In the genomic region with DNA sequence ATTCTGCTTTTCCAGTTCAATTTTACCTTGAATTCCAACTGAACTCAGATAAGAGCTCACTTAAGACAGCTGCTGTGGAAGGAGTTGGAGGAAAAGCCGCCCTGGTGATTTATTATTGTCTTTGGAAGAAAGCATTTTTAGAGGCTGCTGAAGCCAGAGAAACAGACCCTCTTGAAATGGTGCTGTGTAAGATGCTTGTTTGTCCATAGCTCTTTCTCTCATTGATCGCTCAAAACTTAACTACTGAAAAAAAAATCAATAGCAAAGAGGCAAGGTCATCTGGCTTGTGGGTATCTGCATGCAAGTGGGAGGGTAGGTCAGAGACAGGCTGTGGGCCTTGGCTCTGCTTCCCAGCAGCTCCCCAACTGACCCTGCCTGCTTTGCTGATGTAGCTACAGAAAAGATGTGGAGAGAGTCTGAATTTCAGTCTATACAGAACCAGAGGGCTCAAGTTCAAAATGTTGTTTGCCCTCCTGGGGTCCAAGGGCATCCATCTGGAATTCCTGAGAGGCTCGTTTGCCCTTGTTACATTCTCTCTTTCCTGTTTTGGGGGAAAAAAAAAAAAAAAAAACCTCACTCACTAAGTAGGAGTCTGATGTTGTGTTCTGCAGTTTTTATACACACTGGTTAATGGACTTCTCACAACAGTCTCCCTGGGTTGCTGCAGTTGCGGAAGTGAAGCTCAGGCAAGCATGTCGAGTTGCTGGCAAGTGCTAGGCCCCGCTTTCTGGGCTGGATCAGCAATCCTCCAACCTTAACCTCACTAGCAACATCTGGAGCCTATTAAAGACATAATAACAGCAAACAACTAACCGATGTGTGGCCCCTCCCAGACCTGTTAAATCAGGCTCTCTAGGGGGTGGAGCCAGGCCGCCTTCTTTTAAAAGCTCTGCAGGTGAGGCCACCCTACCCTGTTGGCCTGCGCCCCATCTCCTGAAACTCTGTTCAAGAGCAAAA, we compare ENCODE assay signal across 9 mouse cellular contexts.
DNase-seq lines count a peak whose midpoint lies in the region; ATAC-seq and TF ChIP-seq lines count a peak whose summit lies in the region.
"Had no signal": no experiment of that assay in that cellular context is flagged by ENCODE, and none has a peak within 500 bp of the region (broad histone marks: within the 10 kb centered on the region; RNA-seq: fewer than 3 reads in every experiment).

No protein-coding gene starts in this region.

- H3K4me3 ChIP-seq in midbrain, embryonic 11.5 days (ENCODE audit: low read depth, low read length) = no peak overlapping the region
- H3K4me3 ChIP-seq in midbrain, embryonic 13.5 days (replicated peaks) = no peak overlapping the region
- H3K4me3 ChIP-seq in small intestine, adult 2 months (ENCODE audit: low read depth, low read length) = no peak overlapping the region

- 64% methylated on average over 9 of the region's 9 CpGs for WGBS in midbrain, embryonic 11.5 days
- 69% methylated on average over 9 of the region's 9 CpGs for WGBS in midbrain, embryonic 13.5 days
- 45% methylated on average over 9 of the region's 9 CpGs for WGBS in small intestine, adult 2 months

- no peak for TF ChIP-seq CTCF in small intestine, adult 2 months (IDR thresholded peaks at IDR 0.05; ENCODE audit: extremely low read depth, insufficient read length, insufficient replicate concordance, low read depth, low read length)

- H3K27ac ChIP-seq in midbrain, embryonic 11.5 days (ENCODE audit: low read depth, low read length) = no peak overlapping the region
- H3K27ac ChIP-seq in midbrain, embryonic 13.5 days = no peak overlapping the region
- peak overlapping the region; percentile 78 for H3K27ac ChIP-seq in small intestine, adult 2 months (ENCODE audit: insufficient read depth, low read depth, low read length)

- no peak overlapping the region for H3K4me2 ChIP-seq in midbrain, embryonic 11.5 days
- H3K4me2 ChIP-seq in midbrain, embryonic 13.5 days (replicated peaks) = no peak overlapping the region

- peaks cover 6% of the 10 kb centered on the region for H3K4me1 ChIP-seq in midbrain, embryonic 11.5 days (ENCODE audit: control insufficient read depth, insufficient read depth, low read length)
- H3K4me1 ChIP-seq in midbrain, embryonic 13.5 days (replicated peaks) = peaks cover 18% of the 10 kb centered on the region
- peaks cover 23% of the 10 kb centered on the region for H3K4me1 ChIP-seq in small intestine, adult 2 months (ENCODE audit: control insufficient read depth, insufficient read depth, insufficient read length, low read length)

- H3K27me3 ChIP-seq in midbrain, embryonic 11.5 days (ENCODE audit: control insufficient read depth, insufficient read depth, low read length) = peaks cover 9% of the 10 kb centered on the region; the same call in 1 of the 2 replicates
- H3K27me3 ChIP-seq in midbrain, embryonic 13.5 days = peaks cover 37% of the 10 kb centered on the region
- no peaks in the 10 kb centered on the region for H3K27me3 ChIP-seq in small intestine, adult 2 months (ENCODE audit: control insufficient read depth, insufficient read depth, low read length)

- DNase-seq in midbrain, embryonic 11.5 days (ENCODE audit: low spot score, missing footprints) = peak; percentile 82
- DNase-seq in forelimb bud, embryonic 11.5 days (ENCODE audit: low read depth, low spot score) = peak; percentile 88
- DNase-seq in kidney, postnatal 36 days = peak; percentile 66 to 71
- no peak for DNase-seq in layer of hippocampus, postnatal 36 days
- no peak for DNase-seq in c-Kit-positive CD71-positive TER-119-positive erythroid progenitor cells, embryonic 14.5 days (ENCODE audit: low spot score)
- no peak for DNase-seq in retina, embryonic 14.5 days (ENCODE audit: low spot score)
- DNase-seq: cerebellum, adult 8-10 months had no signal

- TF ChIP-seq POLR2A in small intestine, adult 2 months (IDR thresholded peaks at IDR 0.05; ENCODE audit: low read depth, low read length) = no peak

- no peaks in the 10 kb centered on the region for H3K9me3 ChIP-seq in midbrain, embryonic 11.5 days (ENCODE audit: control insufficient read depth, low read length)
- H3K9me3 ChIP-seq in midbrain, embryonic 13.5 days = no peaks in the 10 kb centered on the region

- ATAC-seq in midbrain, embryonic 11.5 days (ENCODE audit: low FRiP score) = no peak
- ATAC-seq in midbrain, embryonic 13.5 days = no peak

- H3K9ac ChIP-seq in midbrain, embryonic 11.5 days (ENCODE audit: low read length) = no peak overlapping the region
- no peak overlapping the region for H3K9ac ChIP-seq in midbrain, embryonic 13.5 days (replicated peaks)

- H3K36me3 ChIP-seq in midbrain, embryonic 11.5 days (ENCODE audit: control insufficient read depth, insufficient read depth, low read length) = no peaks in the 10 kb centered on the region
- H3K36me3 ChIP-seq in midbrain, embryonic 13.5 days = no peaks in the 10 kb centered on the region
- H3K36me3 ChIP-seq in small intestine, adult 2 months (ENCODE audit: control insufficient read depth, insufficient read depth, low read length) = no peaks in the 10 kb centered on the region

Comparison
In these comparisons a context has a peak if more than half of its experiments do, and no peak if none do; other contexts are left out.
1. DNase-seq: peak in midbrain, embryonic 11.5 days (single experiment), forelimb bud, embryonic 11.5 days (single experiment) and kidney, postnatal 36 days (2 of 2); none in layer of hippocampus, postnatal 36 days (0 of 2), c-Kit-positive CD71-positive TER-119-positive erythroid progenitor cells, embryonic 14.5 days (single experiment) and retina, embryonic 14.5 days (single experiment).